Mouse (Mus musculus): ENCODE measurements around the gene Arhgap17. TPM values are rescaled to one million over a fixed set of nuclear protein-coding genes. Genes with fewer than 3 reads are reported as not detected.

The Arhgap17 gene
- 55.1 TPM for polyA plus RNA-seq (2017; shearing (Covaris generic))

DNA sequence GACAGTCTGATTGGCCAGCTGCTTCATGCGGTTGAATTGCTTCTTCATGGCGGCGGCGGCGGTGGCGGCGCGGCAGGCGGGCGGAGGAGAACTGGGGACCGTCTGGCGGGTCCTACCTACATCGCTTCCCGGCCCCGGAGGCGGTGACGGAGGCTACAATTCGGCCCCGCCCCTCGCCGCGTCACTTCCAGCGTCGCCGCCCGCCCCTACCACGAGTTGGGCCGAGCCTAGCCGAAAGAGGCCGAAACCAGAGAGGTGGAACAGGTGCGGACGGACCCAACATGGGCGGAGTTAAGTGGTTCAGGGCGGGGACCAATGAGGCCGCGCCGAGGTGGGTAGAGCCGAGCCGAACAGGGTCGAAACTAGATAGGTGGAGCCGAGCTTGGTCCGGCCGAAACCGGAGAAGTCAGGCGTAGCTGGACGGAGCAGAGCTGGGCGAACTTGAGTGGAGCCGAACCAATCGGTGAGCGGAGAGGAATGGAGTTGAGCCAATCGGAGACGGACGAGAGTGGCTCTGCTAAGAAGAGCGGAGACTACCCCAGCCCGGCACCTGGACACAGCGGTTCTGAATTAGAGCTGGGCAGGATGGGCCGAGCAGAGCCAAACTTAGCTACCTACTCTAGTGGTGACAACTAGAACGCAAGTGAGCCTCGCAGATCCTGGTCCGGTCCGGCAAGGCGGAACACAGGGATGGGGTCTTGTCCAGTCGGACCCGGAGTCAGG lies at the start of gene Arhgap17, which contains the start of gene Lcmt1:
Gene Arhgap17, minus strand, starts transcription at position 157 of the 723 bp plus-strand sequence.
Gene Lcmt1, plus strand, starts transcription at position 26 of the 723 bp plus-strand sequence.

Other genes starting within 250 kb of the Arhgap17 start
- 60.7 TPM for gene Tnrc6a, start 246.0 kb downstream of the Arhgap17 start, polyA plus RNA-seq (2017; shearing (Covaris generic))
- gene Slc5a11, start 155.1 kb downstream of the Arhgap17 start, polyA plus RNA-seq (2017; shearing (Covaris generic)) = 0.46 TPM
- 34.1 TPM for gene Lcmt1, start 131 bp downstream of the Arhgap17 start, polyA plus RNA-seq (2017; shearing (Covaris generic))
- not detected for gene Aqp8, start 92.4 kb upstream of the Arhgap17 start, polyA plus RNA-seq (2017; shearing (Covaris generic))
- gene Zkscan2, start 130.5 kb upstream of the Arhgap17 start, polyA plus RNA-seq (2017; shearing (Covaris generic)) = not detected